Mouse (Mus musculus): ENCODE measurements at regions not wholly inside any gene's neighbourhood (a gene's known extent, or its start where the extent isn't known, plus 50 kb on each side); places are given as distances from the start of the nearest gene placed in this dataset.

GRCm38 (mm10) chr5:149909971-149910370, 108.5 kb upstream of the Rxfp2 start:
- Histone ChIP-seq H3K27me3 (no peaks in the 10 kb centered on the region), H3K36me3 (no peaks in the 10 kb centered on the region), H3K4me2 (no peak overlapping the region), H3K9me3 (no peaks in the 10 kb centered on the region), H3K4me1 (replicated peaks) (peaks cover 3% of the 10 kb centered on the region; the same call in 1 of the 2 replicates), H3K4me3 (no peak overlapping the region), H3K27ac (no peak overlapping the region), H3K9ac (no peak overlapping the region)
- ATAC-seq (ENCODE audit: low FRiP score), result no peak
- 68% methylated on average over 8 of the region's 8 CpGs for WGBS

DNA sequence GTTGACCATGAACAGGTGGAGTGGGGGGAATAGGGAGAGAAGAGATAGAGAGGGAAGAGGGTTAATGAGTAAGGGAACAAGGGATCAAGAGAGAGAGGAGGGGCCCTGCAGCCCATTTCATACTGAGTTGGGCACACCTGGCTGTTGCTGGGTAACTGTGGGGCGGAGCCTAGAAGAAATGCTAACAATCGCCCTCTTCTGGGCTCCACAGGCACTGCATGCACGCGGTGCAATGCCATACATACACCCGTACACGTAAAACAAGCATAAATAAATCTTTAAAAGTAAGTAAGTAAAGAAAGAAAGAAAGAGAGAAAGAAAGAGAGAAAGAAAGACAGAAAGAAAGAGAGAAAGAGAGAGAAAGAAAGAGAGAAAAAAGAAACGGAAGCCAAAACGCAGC, 106.5 kb upstream of the Rxfp2 start:
- Histone ChIP-seq H3K9me3 (no peaks in the 10 kb centered on the region), H3K4me3 (no peak overlapping the region), H3K4me2 (no peak overlapping the region), H3K9ac (no peak overlapping the region), H3K27me3 (no peaks in the 10 kb centered on the region), H3K27ac (no peak overlapping the region), H3K36me3 (no peaks in the 10 kb centered on the region), H3K4me1 (replicated peaks) (peaks cover 3% of the 10 kb centered on the region; the same call in 1 of the 2 replicates)
- 88% methylated on average over 8 of the region's 8 CpGs for WGBS
- no peak for ATAC-seq (ENCODE audit: low FRiP score)

DNA sequence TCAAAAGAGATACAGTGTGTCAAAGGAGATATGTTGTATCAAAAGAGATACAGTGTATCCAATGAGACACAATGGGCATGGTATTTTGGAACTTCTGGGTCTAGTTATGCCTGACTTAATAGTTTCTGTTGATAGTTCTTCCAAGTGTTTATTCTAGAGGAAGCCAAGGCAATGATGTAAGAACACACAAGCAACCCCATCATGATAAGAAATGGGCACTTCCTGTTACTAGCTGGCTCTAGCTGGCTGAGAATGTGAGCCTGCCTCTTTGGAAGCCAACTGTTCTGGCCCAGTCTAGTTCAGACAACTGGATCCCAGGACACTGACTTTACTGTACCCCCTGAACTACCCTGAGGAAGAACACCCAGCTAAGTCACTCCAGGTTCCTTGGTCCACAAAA, 102.7 kb upstream of the Rxfp2 start:
- Histone ChIP-seq H3K27ac (no peak overlapping the region), H3K9me3 (no peaks in the 10 kb centered on the region), H3K4me1 (replicated peaks) (0 out of 2 replicates have a peak, but pooled peaks cover 2% of the 10 kb centered on the region), H3K9ac (no peak overlapping the region), H3K4me2 (no peak overlapping the region), H3K36me3 (no peaks in the 10 kb centered on the region), H3K27me3 (no peaks in the 10 kb centered on the region), H3K4me3 (no peak overlapping the region)
- ATAC-seq (ENCODE audit: low FRiP score), result no peak

DNA sequence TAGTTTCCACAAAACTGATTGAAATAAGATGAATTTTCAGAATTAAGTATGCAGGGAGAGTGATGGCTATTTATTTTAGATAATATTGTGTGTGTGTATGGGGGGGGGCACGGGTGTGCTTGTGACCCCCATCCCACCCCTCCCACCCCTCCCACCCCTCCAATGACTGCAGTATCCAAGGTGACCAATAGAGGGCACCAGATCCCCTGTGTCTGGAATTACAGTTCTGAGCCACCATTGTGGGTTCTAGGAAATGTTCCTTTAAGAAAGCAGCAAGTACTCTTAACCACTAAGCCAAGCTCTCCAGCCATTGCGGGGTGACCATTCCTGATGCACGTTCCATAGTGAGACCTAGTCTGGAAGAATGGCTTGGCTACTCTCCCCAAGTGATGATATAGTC, 101.1 kb upstream of the Rxfp2 start:
- no peak for ATAC-seq (ENCODE audit: low FRiP score)
- Histone ChIP-seq H3K36me3 (no peaks in the 10 kb centered on the region), H3K27ac (no peak overlapping the region), H3K4me2 (no peak overlapping the region), H3K9me3 (no peaks in the 10 kb centered on the region), H3K9ac (no peak overlapping the region), H3K4me3 (no peak overlapping the region), H3K4me1 (replicated peaks) (0 out of 2 replicates have a peak, but pooled peaks cover 2% of the 10 kb centered on the region), H3K27me3 (no peaks in the 10 kb centered on the region)
- 34% methylated on average over 3 of the region's 3 CpGs for WGBS

DNA sequence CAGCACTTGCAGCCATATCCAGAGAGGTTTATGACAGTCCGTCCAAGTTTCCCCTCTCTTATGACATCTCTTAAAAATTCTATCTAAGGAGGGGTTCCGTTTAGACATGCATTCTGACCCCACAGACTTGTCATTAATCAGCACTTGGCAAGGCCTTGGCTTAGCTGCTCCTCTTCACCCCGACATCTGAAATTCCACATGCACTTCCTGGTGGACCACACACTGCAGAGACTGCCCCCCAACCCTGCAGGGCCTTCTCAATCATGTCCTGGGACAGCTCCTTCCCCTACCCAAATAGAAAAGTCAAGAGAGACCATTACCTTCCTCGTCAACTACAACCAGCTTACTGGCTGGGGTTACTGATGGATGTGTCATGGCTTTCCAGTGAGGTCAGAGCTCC, 99.4 kb upstream of the Rxfp2 start:
- no peak overlapping the region for H3K4me2 ChIP-seq
- no peaks in the 10 kb centered on the region for H3K9me3 ChIP-seq
- no peak overlapping the region for H3K4me3 ChIP-seq
- H3K27ac ChIP-seq, result no peak overlapping the region
- H3K27me3 ChIP-seq, result no peaks in the 10 kb centered on the region
- no peak overlapping the region for H3K9ac ChIP-seq
- ATAC-seq (ENCODE audit: low FRiP score), result no peak
- WGBS, result 67% methylated on average over 4 of the region's 4 CpGs
- 0 out of 2 replicates have a peak, but pooled peaks cover 2% of the 10 kb centered on the region for H3K4me1 ChIP-seq (replicated peaks)
- H3K36me3 ChIP-seq, result no peaks in the 10 kb centered on the region

DNA sequence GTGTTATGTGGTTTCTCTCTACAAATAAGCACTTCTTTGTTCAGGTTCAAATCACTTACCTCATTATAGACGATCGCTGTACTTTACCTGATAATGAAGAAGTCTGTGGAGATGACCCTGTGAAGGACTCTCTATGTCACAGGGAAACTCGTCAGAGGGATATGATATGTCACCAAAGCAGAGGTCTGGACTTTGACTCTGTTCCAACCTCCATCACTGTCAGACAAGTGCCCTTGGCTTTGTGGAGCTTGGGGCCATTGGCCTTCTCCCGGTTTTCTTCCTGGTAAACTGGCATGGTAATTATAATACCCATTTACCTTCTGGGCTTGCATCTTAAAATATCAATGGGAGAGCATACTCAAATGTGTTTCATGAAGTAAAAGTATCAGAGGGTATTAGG, 98.1 kb upstream of the Rxfp2 start:
- Histone ChIP-seq H3K9me3 (no peaks in the 10 kb centered on the region), H3K4me3 (no peak overlapping the region), H3K4me2 (no peak overlapping the region), H3K36me3 (no peaks in the 10 kb centered on the region), H3K27me3 (no peaks in the 10 kb centered on the region), H3K9ac (no peak overlapping the region), H3K27ac (no peak overlapping the region), H3K4me1 (replicated peaks) (0 out of 2 replicates have a peak, but pooled peaks cover 2% of the 10 kb centered on the region)
- 89% methylated on average over 4 of the region's 4 CpGs for WGBS
- no peak for ATAC-seq (ENCODE audit: low FRiP score)

- no peaks in the 10 kb centered on the region for H3K4me1 ChIP-seq (replicated peaks)
- no peak overlapping the region for H3K4me3 ChIP-seq
- H3K36me3 ChIP-seq, result no peaks in the 10 kb centered on the region
- WGBS, result 89% methylated on average over 10 of the region's 10 CpGs
- H3K4me2 ChIP-seq, result no peak overlapping the region
- no peak overlapping the region for H3K9ac ChIP-seq
- H3K27ac ChIP-seq, result no peak overlapping the region
- no peaks in the 10 kb centered on the region for H3K27me3 ChIP-seq
- H3K9me3 ChIP-seq, result no peaks in the 10 kb centered on the region
- ATAC-seq (ENCODE audit: low FRiP score), result no peak
These were observed 94.0 kb upstream of the Rxfp2 start for GRCm38 (mm10) chr5:149924501-149924900.

DNA sequence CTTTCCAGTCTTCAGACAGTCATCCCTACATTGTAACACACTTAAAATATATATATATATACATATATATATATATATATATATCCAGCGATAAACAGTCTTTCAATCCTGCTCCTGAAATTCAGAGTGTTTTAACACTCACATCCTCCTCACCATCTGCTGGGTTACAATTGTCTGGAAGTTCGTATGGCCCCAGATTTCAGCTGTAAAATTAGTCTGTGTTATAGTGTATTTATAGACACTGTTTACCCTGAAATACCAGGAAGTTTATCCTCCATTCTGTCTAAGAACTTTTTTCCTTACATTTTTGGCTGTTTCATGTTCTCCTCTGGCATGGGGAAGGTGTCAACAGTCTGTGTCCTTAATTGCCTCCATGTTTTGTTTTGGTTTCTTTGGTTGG, 91.7 kb upstream of the Rxfp2 start:
- Histone ChIP-seq H3K4me1 (replicated peaks) (peaks cover 12% of the 10 kb centered on the region), H3K4me2 (no peak overlapping the region), H3K36me3 (no peaks in the 10 kb centered on the region), H3K27ac (no peak overlapping the region), H3K4me3 (no peak overlapping the region), H3K9me3 (no peaks in the 10 kb centered on the region), H3K9ac (no peak overlapping the region), H3K27me3 (no peaks in the 10 kb centered on the region)
- 89% methylated on average over 2 of the region's 2 CpGs for WGBS
- no peak for ATAC-seq (ENCODE audit: low FRiP score)

GRCm38 (mm10) chr5:149931574-149932161, 86.8 kb upstream of the Rxfp2 start:
- WGBS, result 36% methylated on average over 9 of the region's 9 CpGs
- Histone ChIP-seq H3K27me3 (no peaks in the 10 kb centered on the region), H3K36me3 (no peaks in the 10 kb centered on the region), H3K4me3 (no peak overlapping the region), H3K9me3 (no peaks in the 10 kb centered on the region), H3K27ac (peak overlapping the region; percentile 66), H3K4me1 (replicated peaks) (peaks cover 27% of the 10 kb centered on the region), H3K9ac (no peak overlapping the region), H3K4me2 (peak overlapping the region; percentile 19; the same call in 1 of the 2 replicates)
- peak; percentile 66 for ATAC-seq (ENCODE audit: low FRiP score)

- Histone ChIP-seq H3K27ac (peak overlapping the region; percentile 66), H3K4me1 (replicated peaks) (peaks cover 27% of the 10 kb centered on the region), H3K4me2 (peak overlapping the region; percentile 19; the same call in 1 of the 2 replicates), H3K36me3 (no peaks in the 10 kb centered on the region), H3K9ac (no peak overlapping the region), H3K9me3 (no peaks in the 10 kb centered on the region), H3K27me3 (no peaks in the 10 kb centered on the region), H3K4me3 (no peak overlapping the region)
- ATAC-seq (ENCODE audit: low FRiP score), result no peak
- WGBS, result 23% methylated on average over 4 of the region's 4 CpGs
These were observed 86.3 kb upstream of the Rxfp2 start for GRCm38 (mm10) chr5:149932220-149932619.

DNA sequence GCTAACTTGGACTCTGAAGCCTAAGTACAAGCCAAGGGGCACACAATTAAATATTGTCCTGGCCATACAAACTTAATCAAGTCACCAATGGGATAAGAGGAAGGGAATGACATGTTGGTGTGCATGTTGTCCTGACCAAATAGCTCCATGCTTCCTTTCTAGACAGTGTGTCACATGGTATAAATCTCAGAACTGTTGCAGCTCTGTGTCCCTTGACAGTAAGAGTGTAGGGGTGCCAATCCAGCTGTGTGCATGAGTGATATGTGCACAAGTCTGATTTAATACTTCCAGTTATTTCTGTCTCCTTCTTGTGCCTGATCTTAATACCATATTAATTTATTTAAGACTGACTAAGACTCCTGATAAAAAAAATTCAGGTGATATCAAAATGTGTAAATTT, 72.8 kb upstream of the Rxfp2 start:
- Histone ChIP-seq H3K4me2 (no peak overlapping the region), H3K36me3 (no peaks in the 10 kb centered on the region)
- no peak for ATAC-seq (ENCODE audit: low FRiP score)

GRCm38 (mm10) chr5:149947491-149947890, 71.0 kb upstream of the Rxfp2 start:
- no peak overlapping the region for H3K27ac ChIP-seq
- no peaks in the 10 kb centered on the region for H3K9me3 ChIP-seq
- no peak overlapping the region for H3K9ac ChIP-seq
- no peaks in the 10 kb centered on the region for H3K27me3 ChIP-seq
- no peaks in the 10 kb centered on the region for H3K36me3 ChIP-seq
- WGBS, result 90% methylated on average over 2 of the region's 2 CpGs
- H3K4me2 ChIP-seq, result no peak overlapping the region
- H3K4me1 ChIP-seq (replicated peaks), result no peaks in the 10 kb centered on the region
- H3K4me3 ChIP-seq, result no peak overlapping the region
- no peak for ATAC-seq (ENCODE audit: low FRiP score)

More for the DNA sequence above, 72.8 kb upstream of the Rxfp2 start:
- Histone ChIP-seq H3K27ac (no peak overlapping the region), H3K9ac (no peak overlapping the region), H3K4me1 (replicated peaks) (no peaks in the 10 kb centered on the region), H3K9me3 (no peaks in the 10 kb centered on the region), H3K4me3 (no peak overlapping the region), H3K27me3 (no peaks in the 10 kb centered on the region)

DNA sequence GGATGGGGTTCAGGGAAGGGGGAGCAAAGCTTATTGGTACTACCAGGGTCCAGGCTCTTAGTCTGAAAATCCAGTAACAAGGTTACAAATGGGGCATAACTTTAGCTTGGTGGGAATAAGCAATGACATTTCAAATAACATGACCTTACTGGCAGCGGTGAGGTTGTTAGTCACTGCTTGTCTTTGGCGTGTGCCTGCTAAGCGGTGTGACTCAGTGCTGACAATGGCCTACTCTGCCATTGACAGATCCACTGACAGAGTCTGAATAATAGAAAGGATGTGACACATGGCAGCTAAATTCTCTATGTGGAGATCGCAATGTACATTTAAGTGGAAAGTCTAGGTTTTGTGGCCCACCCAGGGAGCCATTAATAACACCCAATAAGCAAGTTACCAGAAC, 61.5 kb upstream of the Rxfp2 start:
- no peak overlapping the region for H3K9ac ChIP-seq
- no peak overlapping the region for H3K4me3 ChIP-seq
- H3K27me3 ChIP-seq, result no peaks in the 10 kb centered on the region
- 62% methylated on average over 4 of the region's 4 CpGs for WGBS
- H3K9me3 ChIP-seq, result no peaks in the 10 kb centered on the region
- H3K27ac ChIP-seq, result no peak overlapping the region
- H3K4me2 ChIP-seq, result no peak overlapping the region
- H3K4me1 ChIP-seq (replicated peaks), result no peaks in the 10 kb centered on the region
- H3K36me3 ChIP-seq, result no peaks in the 10 kb centered on the region
- ATAC-seq (ENCODE audit: low FRiP score), result no peak

Measured in hindbrain, embryonic 13.5 days (tissue).